Mouse (Mus musculus) right cerebral cortex, adult 2 months (tissue): ENCODE measurements around the gene Coq5.

Source experiments
- DNase-seq, 2 experiments: peaks; one replicate each; pipeline ENCODE4 v3.0.0; 2021 to 2022; ENCODE audit warnings: low spot score in 2 of 2

Gene Coq5

DNA sequence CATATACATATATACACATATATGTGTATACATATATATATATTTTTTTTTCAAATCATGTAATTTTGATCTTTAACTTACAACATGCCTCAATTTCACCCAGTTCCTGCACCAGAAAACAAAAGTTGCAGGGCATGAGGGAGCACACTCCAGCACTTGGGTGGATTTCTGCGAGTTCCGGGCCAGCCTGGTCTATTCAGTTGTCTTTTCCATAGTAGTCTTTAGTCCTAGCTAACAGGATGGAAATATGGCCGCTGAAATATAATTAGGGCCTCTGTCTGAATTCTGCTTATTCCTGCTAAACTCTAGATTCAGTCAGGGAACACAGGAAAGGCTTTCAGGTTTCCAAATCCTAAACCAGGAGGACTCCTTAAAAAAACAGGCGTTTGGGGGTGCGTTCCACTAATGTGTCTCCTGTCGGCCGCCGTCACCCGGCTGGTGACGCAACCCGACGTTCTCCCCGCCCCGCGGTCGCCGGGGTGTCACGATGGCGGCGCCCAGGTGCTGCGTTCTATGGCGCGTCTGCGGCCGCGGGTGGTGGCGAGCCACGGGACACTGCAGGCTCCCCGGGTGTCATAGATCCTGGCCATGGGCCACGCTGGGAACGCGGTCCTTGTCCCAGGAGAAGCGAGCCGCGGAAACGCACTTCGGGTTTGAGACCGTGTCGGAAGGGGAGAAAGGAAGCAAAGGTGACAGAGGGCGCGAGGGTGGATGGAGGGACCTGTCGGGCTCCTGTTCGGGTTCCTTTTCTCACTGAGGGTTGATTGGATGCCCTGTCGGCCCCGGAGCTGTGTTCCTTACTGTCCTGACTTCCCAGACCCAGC lies at the start of gene Coq5:
TSS of gene Coq5 (plus strand) at position 441 of the 824 bp plus-strand sequence.
- DNase-seq, result peak; percentile 88 to 89

DNA sequence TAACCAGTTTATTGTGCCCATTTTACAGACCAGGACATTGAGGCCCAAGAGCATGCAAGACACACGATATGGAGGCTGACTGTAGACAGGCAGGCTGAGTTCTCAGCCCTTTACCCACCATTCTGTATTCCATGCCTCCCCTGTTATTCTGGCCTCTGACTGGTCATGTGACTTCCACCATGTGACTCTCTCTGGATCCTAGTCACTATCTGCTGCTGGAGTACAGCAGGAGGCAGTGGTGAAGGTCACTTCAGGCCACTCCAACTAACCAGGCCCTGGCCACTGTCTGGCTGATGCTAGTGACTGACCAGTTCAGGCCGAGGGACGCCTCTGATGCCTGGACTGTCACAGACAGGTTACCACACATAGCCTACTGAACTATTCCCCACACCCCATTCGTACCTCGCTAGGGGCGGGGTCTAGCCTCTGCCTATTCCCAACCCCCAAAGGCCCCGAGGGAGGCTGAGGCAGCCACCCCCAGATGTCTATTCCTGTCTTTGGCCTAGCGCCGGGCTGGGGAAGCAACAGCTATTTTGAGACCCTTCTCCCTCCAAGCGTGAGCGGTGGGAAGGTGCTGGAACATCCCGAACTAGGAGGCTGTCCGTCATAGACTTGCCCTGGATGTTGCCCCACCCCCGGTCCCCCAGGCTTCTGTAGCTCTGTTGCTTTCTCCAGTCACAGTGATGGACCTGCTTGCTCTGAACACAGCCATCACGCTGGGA lies 48.5 kb upstream of the Coq5 start:
- DNase-seq, result peak; percentile 51 to 68

DNA sequence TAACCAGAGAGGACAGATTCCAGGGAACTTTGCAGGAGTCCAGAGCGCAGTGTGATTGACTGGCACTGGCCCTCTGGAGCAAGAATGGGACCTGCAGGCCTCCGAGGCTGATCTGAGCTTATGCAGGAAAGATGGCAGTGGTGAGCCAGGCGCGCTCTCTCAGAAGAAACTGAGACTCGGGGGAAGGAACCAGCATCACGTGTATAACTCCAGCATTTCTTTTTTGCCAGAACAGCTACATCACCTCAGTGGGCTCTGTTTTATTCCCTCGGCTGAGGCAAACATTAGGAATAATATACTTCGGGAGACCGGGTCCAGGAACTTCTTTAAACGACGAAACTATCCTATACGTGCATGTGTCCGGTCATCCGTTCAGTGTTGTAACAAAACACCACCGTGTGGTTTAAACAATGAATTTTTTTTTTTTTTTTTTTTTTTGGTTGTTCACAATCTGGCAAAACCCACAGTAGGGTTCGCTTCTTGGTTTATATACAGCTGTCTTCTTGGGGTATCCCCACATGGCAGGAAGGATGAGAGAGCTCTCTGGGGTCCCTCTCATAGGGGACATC lies 47.8 kb upstream of the Coq5 start:
- no peak for DNase-seq

DNA sequence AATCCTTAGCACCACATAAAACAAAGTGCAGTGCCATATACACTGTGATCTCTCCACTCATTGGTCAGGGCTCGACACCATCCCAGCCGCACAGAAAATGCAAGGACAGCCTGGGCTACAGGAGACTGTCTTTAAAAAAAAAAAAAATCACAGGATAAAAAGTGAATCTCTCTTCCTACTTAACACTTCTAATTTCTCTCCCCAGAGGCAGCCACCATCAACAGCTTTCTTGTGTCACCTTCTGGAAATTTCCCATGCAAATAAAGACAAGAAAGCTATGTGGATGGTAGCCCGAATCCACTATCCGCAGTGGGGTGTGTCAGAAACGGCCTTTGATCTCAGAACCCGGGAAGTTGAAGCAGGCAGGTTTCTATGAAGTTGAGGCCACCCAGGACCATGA lies 47.0 kb upstream of the Coq5 start:
- DNase-seq, result no peak

DNA sequence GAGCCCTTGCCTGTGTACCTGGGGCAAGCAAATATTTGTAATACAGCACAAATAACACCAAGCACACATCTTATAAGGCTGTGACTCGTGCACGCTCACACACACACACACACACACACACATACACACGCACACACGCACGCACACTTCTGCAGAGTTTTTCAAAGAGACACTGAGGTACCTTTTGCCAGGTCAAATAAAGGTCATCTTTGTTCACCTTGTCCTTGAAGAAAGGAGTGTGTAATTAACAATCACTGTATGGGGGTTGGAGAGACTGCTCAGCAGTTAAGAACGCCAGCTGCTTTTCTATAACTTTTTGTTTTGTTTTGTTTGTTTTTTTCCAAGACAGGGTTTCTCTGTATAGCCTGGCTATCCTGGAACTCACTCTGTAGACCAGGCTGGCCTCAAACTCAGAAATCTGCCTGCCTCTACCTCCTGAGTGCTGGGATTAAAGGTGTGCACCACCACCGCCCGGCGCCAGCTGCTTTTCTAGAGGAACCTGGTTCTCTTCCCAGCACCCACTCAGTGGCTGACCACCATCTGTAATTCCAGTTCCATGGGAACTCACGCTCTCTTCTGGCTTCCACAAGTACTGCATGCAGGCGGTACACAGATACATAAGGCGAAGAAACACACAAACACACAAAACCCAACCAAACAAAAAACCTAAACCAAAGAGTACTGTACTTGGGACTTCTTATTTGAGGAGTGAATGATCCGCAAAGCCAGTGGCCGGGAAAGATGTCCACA lies 46.3 kb upstream of the Coq5 start:
- no peak for DNase-seq

DNA sequence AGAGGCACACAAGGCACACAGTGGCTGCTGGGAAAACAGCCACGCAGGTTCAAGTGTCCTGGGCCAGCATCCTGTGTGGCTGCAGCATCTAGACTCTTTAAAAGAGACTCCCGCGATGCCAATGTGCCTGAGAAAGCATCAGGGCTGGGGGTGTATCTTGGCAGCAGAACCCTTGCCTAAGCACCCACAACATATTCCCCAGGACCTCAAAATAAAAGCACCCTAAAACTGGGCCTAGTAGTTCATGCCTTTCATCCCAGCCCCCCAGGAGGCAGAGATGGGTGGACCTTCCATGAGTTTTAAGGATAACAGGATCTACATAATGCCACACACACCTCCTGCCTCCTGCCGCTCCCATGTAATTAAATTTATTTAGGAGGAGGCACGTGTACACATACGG lies 44.9 kb upstream of the Coq5 start:
- peak in 1 of 2 experiments; percentile 37 for DNase-seq

DNA sequence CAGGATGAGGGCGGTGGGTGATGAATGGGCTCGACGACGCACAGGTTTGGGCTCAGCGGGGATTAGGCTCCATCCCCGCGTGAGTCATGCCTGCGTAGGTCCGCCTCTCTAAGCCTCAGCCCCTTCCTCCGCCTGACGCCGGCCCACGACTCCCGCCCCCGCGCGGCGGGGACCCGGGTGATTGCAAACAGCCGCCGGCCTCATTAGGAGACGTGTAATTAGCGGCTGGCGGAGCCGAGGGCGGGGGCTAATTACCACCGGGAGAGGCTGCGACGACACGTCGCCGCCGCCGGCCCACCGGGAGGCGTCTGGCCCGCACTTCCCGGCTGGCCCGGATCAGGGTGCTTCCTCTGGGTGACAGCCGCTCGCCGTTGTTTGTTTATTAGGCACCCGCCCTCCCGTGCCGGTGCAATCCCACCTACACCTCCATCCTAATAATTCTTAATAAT lies 44.1 kb upstream of the Coq5 start:
- peak; percentile 82 to 84 for DNase-seq

DNA sequence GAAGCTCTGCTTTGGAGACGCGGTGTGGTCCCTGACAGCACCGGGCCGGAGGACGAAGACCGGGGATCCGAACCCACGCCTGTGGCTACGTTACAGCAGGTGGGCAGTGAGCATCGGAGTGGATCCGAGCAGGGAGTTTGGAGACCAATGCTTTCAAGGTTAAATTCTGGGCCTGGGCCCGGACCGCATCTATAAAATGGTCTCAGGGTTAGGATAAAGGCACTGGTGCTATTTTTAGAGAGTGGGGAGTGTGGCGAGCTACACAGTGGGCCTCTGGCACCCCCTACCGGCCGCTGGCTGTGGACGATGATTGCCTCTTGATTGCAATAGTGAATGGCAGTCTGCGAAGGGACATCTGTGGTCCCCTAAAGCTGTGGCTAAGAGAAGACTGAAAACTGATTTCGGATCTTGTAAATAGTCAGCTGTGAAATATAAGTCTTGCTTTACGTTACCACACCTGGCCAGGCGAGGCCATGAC lies 43.6 kb upstream of the Coq5 start, which contains the start of gene Pop5:
TSS of gene Pop5 (plus strand) at position 51 of the 478 bp plus-strand sequence.
- peak; percentile 92 to 94 for DNase-seq

DNA sequence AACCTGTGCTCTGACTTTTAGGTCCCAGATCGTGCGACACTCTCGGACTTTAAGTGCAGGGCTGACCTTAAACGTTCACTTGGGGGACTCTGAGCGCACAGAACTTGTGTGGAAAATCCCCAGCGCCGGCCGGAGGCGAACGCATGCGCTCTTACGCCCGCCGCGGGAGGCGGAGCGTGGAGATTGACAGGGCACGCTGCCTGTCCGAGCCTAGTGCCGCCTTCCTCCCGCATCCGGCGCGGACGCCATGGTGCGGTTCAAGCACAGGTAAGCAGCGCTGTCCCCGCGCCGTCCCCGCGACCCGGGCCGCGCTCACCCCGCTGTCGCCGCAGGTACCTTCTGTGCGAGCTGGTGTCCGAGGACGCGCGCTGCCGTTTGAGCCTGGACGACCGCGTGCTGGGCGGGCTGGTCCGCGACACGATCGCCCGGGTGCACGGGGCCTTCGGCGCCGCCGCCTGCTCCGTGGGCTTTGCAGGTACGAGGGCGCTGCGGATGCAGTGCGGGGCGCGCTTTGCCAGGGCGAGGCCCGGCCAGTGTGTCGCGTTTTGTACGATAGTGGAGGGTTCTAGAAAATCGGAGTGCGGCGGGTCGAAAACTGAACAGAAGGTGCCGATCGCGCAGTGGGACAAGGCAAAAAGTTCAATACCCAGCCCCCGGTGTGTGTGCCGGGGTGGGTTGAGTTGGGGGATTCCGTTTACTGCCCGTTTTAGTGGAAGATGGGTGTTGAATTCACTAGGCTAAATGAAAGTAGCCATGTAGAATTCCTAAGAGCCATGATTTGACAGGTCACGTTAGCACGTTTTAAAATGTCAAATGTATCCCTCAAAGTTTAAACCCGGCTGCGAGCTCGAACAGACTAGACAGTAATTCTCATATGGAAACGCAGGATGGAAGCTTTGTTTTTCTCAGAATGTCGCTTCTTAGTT lies 41.4 kb upstream of the Coq5 start:
- DNase-seq, result peak; percentile 91 to 93

DNA sequence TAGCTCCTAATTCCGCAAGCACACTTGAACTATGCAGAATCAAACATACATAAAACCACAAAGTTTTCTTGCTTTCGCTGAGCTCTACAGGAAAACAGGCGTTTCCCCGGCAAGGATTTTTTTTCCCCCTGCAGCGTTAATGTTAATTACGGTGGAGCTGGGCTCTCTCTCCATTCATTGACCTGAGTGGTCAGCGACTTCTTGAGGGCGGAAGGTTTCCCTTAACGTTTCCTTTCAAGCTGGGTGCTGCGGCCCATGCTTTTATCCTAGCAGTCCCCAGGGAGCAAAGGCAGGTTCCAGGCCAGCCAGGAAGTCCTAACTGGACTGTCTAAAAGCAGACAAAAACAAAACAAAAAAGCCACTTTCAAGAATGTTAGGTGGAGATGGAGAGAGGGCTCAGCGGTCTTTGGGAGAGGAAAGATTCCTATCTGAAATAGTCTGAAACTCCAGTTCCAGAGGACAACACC lies 40.7 kb upstream of the Coq5 start:
- no peak for DNase-seq

DNA sequence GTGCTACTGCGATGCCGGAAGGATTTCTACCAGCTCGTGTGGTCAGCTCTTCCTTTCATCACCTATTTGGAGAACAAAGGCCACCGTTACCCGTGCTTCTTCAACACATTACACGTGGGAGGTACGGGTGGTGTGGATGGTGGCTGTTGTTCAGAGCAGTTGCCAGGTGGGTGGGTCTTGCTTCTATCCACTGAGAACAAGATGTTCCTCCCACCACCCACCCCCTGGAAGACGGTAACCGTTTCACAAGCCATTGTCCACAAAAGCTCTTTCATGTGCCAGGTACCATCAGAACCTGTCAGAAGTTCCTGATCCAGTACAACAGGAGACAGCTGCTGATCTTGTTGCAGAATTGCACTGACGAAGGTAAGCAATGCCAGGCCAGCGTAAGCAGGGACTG lies 39.3 kb upstream of the Coq5 start:
- DNase-seq, result peak in 1 of 2 experiments; percentile 48

DNA sequence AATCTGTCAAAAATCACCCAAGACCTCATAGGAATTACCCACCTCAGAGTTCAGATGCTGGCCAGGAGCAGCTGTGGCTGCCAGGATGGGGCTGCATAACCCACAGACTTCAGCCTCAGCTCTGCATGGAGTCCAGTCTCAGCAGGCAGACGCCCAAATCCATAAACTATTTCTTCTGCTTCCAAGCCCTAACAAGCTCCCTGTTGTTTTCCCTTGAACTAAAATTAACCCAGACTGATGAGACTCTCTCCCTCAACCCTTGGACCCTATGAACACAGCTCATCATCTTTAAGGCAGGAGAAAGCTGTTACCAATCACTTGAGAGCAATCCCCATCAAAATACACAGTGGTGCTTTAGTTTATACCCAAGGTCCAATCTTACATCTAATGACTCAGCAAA lies 24.0 kb upstream of the Coq5 start:
- no peak for DNase-seq

DNA sequence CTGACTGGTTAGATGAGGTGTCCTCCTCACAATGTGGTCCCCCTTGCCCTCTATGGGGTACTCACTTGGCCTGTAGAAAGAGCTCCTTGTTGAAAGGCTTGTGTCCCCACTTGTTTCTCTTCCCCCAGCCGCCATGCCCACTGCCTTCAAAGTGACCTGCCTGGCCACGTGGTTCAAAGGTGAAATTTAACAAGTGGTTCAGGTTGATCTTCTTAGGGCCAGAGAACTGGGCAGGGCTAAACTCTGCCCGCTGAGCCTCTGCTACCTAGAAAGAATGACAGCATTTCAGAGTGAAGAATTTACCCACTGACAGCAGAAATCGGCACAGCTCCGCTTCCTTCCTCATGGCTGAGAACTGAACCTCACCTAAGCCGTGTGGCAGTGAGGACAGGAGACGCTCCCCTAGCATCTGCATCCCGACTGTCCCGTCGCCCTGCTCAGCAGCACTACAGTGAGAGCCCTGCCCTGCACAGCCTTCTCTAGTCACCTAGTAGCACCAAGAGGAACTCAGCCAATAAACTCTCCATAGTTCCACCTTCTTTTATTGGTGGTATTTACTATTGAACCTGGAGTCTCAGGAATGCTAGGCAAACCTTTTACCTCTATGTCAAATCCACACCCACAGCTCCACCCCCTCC lies 22.4 kb upstream of the Coq5 start:
- DNase-seq, result no peak

DNA sequence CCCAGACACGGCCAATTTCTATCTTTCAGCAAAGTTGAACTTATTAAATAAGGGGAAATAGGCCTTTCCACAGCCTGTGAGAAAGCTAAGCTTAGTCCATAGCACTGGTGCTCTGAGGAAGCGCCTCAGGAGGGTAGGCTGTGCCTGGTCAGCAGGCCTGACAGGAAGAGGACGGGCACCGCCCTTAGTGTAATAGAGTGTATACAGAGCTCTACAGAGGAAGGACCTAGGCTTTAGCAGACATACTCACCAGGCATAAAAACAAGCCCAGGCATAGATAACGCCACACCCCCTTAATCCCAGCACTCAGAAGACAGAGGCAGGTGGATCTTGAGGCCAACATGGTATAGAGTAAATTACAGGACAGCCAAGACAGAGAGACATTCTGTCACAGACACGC lies 19.1 kb upstream of the Coq5 start:
- no peak for DNase-seq

DNA sequence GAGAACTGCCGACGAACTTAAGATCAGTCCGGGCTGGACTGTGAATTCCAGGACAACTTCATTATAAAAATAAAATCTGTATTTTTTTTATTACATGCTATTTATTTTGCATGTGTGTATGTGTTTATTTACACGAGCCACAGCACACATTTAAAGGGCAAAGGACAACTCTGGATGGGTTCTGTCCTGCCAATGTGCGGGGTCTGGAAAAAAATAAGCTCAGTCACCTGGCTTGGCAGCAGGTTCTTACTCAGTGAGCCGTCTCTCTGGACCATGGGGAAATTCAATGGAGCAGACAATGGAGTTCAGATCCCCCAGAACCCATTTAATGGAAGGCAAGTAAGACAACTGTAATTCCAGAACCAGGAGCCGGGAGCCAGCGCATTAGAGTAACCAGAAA lies 18.3 kb upstream of the Coq5 start:
- DNase-seq, result no peak

DNA sequence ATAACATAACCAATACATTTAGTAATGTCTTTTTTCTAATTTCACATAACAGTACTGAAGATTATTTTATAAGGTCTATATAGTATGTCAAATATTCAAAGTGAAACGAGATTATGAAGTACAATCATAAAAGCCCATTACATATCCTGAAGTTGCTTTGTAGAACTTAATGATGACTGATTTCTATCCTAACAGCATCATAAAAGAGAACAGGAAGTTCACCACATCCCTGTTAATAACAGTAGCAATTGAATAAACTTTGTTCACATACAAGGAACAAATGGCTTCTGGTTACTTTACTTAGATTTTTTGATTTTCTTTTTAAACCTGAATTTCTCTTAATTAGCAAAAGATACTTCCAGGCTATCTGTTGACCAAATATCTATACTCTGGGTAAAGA lies 17.6 kb upstream of the Coq5 start:
- DNase-seq, result no peak

DNA sequence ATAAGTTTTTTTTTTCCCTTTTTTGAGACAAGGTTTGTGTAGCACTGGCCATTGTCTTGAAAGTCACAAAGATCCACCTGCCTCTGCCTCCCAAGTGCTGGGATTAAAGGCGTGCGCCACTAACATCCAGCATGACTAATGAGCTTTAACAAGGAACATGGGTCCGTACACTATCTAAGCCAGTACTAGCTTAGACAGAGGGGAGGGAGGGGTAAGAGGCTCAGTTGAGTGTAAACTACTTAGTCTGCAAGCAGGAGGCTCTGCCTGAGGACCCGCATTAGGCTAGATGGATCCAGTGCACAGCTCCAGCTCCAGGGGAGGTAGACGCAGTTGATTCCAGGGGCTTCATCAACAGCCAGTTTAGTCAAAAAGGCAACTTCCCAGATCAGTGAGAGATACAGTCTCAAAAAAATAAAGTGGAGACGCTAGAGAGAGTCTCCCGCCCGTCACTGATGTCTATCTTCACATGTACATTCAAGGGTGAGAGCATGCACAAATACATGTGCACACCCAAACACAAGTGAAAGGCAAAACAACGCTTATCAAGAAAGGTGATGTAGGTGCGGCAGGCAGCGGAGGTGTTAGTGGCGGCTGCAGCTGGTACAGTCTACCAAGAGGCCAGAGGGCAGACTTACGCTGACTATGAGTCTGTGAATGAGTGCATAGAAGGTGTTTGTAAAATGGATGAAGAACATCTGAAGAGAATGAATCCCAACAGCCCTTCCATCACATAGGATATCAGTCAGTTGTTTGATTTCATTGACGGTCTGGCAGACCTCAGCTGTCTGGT lies 16.8 kb upstream of the Coq5 start:
- no peak for DNase-seq

DNA sequence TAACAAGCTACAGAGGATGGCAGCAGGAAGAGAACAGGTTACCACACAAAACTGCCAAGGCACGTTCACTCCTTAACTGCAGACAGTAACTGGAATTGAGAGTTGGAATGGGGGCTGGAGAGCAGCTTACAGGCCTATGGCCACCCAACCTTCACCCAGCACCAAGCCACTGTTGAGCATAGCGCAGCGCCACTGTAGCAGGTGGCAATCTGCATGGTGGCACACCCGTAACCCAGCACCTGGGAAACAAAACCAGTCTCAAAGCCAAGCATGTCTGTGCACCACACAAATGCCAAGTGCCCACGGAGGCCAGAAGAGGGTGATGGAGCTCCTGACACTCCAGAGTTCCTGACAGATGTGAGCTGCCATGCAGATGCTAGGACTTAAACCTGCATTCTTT lies 13.1 kb upstream of the Coq5 start:
- DNase-seq, result no peak

DNA sequence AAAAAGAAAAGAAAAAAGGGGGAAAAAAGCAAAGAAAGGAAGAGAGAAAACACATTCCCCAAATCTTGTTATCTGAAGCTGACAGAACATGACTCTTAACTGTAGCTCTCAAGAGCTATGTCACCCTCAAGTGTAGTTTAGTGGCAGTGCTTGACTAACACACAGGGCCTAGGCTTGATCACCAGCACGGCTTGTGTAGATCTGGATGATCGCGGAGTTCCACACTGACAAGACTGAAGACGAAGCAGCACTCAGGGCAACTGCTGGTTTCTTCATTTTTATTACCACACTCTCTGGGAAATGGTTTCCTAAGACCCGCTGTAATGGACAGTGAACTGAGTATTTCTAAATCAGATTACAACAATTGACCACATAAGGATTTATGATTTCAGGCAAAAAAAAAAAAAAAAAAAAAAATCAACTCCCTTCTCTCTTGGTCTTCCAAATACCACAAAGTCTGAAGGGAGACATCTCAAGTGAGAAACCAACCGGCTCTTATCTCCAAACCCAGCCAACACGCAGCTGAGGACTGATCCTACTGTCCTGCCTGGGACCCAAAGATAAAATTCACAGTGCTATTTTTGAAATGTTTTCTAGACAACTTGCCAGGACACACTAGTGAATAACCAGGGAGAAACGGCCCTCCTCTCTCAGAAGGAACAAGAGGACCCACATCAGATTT lies 12.5 kb upstream of the Coq5 start:
- no peak for DNase-seq
